Mouse (Mus musculus): ENCODE results near the gene Nefh. TPM values are rescaled to one million over a fixed set of nuclear protein-coding genes. Genes with fewer than 3 reads are reported as not detected.

The Nefh gene
- 0.31 and 0.57 TPM in 2 replicates for polyA plus RNA-seq (2015; fragmentation: Nextera tagmentation; extraction: Ambion mirVana)

DNA sequence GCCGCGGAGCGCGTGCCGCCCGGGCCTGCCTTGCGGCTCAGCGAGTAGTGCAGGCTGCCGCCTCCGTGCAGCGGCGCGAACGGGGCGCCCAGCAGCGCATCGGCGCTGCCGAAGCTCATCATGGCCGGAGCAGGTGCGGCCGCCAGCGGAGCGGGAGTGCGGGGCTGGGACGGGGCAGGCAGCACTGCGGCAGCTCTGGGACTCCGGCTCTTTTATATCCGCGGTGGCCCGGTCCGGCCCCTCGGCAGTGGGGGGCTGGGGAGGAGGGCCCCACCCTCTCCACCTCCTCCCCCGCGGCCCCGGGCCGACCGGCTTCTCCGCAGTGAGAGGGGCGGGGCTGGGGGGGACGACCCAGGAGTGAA, at the start of gene Nefh:
Gene Nefh, minus strand, starts transcription at position 252 of the 362 bp plus-strand sequence.
- Histone ChIP-seq H3K9me3 (replicated peaks) (no peaks in the 10 kb centered on the region), H3K4me3 (replicated peaks) (peak within 1 kb of the TSS; percentile 56), H3K9ac (peak within 1 kb of the TSS; percentile 12; the same call in 1 of the 2 replicates), H3K27ac (no peak within 1 kb of the TSS), H3K27me3 (peaks cover 93% of the 10 kb centered on the region), H3K36me3 (no peaks in the 10 kb centered on the region), H3K4me2 (peak within 1 kb of the TSS; percentile 95), H3K4me1 (peaks cover 24% of the 10 kb centered on the region)
- WGBS = under 1% methylated on average over 37 of the region's 41 CpGs
- ATAC-seq (replicated peaks; ENCODE audit: low FRiP score) = 0 out of 2 replicates have a peak, but pooled peaks have one; percentile 10

- Histone ChIP-seq H3K36me3 (peaks cover 22% of the 10 kb centered on the region; the same call in 1 of the 2 replicates), H3K4me3 (replicated peaks) (no peak overlapping the region), H3K4me2 (no peak overlapping the region), H3K4me1 (peaks cover 19% of the 10 kb centered on the region), H3K9me3 (replicated peaks) (no peaks in the 10 kb centered on the region), H3K27me3 (no peaks in the 10 kb centered on the region), H3K27ac (no peak overlapping the region), H3K9ac (no peak overlapping the region)
- WGBS = 84% methylated on average over 5 of the region's 5 CpGs
- no peak for ATAC-seq (replicated peaks; ENCODE audit: low FRiP score)
Observed at GRCm38 (mm10) chr11:4996621-4997199, 48.8 kb upstream of the Nefh start.

DNA sequence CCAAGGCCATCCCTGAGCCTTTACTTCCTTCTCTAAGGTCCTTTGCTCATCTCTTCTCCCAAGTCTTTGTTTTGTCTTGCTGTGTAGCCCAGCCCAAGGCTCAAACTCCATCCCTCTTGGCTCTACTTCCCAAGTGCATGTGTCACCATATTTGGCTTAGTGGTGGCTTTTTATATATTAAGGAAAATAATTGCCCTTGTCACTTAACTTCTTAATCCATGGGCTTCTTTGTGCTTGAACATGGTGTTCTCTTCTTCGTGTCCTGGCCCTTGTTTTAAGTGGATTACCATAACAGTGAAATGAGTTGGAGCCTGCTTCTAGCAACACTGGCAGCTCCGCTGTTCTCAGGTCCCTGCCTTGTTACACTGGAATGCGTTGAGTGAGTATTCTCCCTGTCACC, 47.8 kb upstream of the Nefh start:
- H3K4me3 ChIP-seq (replicated peaks) = no peak overlapping the region
- WGBS = 94% methylated on average over 3 of the region's 3 CpGs

GRCm38 (mm10) chr11:4992471-4992870, 44.6 kb upstream of the Nefh start:
- no peak overlapping the region for H3K4me3 ChIP-seq (replicated peaks)
- H3K36me3 ChIP-seq = 0 out of 2 replicates have a peak, but pooled peaks cover 15% of the 10 kb centered on the region
- peaks cover 9% of the 10 kb centered on the region for H3K4me1 ChIP-seq
- WGBS = 71% methylated on average over 2 of the region's 2 CpGs
- no peak overlapping the region for H3K4me2 ChIP-seq
- H3K9me3 ChIP-seq (replicated peaks) = no peaks in the 10 kb centered on the region
- H3K27me3 ChIP-seq = no peaks in the 10 kb centered on the region
- no peak for ATAC-seq (replicated peaks; ENCODE audit: low FRiP score)
- no peak overlapping the region for H3K27ac ChIP-seq
- H3K9ac ChIP-seq = no peak overlapping the region

More for the DNA sequence above, 47.8 kb upstream of the Nefh start:
- Histone ChIP-seq H3K4me2 (no peak overlapping the region), H3K27ac (no peak overlapping the region), H3K9ac (no peak overlapping the region), H3K27me3 (no peaks in the 10 kb centered on the region), H3K4me1 (peaks cover 19% of the 10 kb centered on the region), H3K36me3 (peaks cover 22% of the 10 kb centered on the region; the same call in 1 of the 2 replicates), H3K9me3 (replicated peaks) (no peaks in the 10 kb centered on the region)
- no peak for ATAC-seq (replicated peaks; ENCODE audit: low FRiP score)

DNA sequence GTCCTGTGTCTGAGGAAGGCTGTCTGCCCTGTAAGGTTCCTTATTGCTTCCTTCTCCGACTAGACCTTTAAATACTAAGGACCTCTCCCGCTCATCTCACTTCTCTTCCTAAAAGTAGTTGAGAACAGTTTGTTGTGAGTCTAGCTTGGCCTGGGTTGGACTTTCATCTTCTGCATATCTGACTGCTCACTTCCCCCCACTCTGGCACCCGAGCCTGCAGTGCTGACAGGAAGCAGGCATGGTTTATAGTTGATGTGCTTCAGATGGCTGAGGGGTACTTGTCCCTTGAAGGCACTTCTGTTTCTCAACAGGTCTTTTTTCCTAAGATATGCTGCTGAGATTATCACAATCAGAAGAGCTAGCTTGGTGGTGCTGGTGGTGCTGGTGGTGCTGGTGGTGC, 41.3 kb upstream of the Nefh start:
- ATAC-seq (replicated peaks; ENCODE audit: low FRiP score) = no peak
- Histone ChIP-seq H3K4me1 (peaks cover 17% of the 10 kb centered on the region), H3K9me3 (replicated peaks) (no peaks in the 10 kb centered on the region), H3K27me3 (no peaks in the 10 kb centered on the region), H3K4me3 (replicated peaks) (no peak overlapping the region), H3K9ac (no peak overlapping the region), H3K36me3 (0 out of 2 replicates have a peak, but pooled peaks cover 7% of the 10 kb centered on the region), H3K4me2 (no peak overlapping the region), H3K27ac (no peak overlapping the region)
- 68% methylated on average over 3 of the region's 3 CpGs for WGBS

- Histone ChIP-seq H3K4me1 (peaks cover 22% of the 10 kb centered on the region), H3K27ac (0 out of 2 replicates have a peak overlapping the region, but pooled peaks have one; percentile 61), H3K36me3 (0 out of 2 replicates have a peak, but pooled peaks cover 7% of the 10 kb centered on the region), H3K4me3 (replicated peaks) (peak overlapping the region; percentile 85), H3K4me2 (peak overlapping the region; percentile 93), H3K9me3 (replicated peaks) (no peaks in the 10 kb centered on the region), H3K27me3 (no peaks in the 10 kb centered on the region), H3K9ac (peak overlapping the region; percentile 67)
- ATAC-seq (replicated peaks; ENCODE audit: low FRiP score) = no peak
- WGBS = 49% methylated on average over 11 of the region's 11 CpGs
Observed at GRCm38 (mm10) chr11:4987487-4987852, 39.6 kb upstream of the Nefh start.

GRCm38 (mm10) chr11:4986695-4987486, 39.0 kb upstream of the Nefh start, which contains the start of gene Ap1b1:
TSS of gene Ap1b1 (plus strand) at chr11:4986824.
- under 1% methylated on average over 62 of the region's 62 CpGs for WGBS
- H3K9ac ChIP-seq = peak within 1 kb of the TSS; percentile 67
- peak within 1 kb of the TSS; percentile 85 for H3K4me3 ChIP-seq (replicated peaks)
- peak within 1 kb of the TSS; percentile 61 for H3K27ac ChIP-seq
- H3K4me1 ChIP-seq = peaks cover 22% of the 10 kb centered on the region
- peak within 1 kb of the TSS; percentile 93 for H3K4me2 ChIP-seq
- no peaks in the 10 kb centered on the region for H3K9me3 ChIP-seq (replicated peaks)
- no peaks in the 10 kb centered on the region for H3K27me3 ChIP-seq
- peak; percentile 95 for ATAC-seq (replicated peaks; ENCODE audit: low FRiP score)
- 0 out of 2 replicates have a peak, but pooled peaks cover 7% of the 10 kb centered on the region for H3K36me3 ChIP-seq

GRCm38 (mm10) chr11:4984799-4985198, 36.9 kb upstream of the Nefh start:
- Histone ChIP-seq H3K4me1 (peaks cover 22% of the 10 kb centered on the region), H3K4me3 (replicated peaks) (no peak overlapping the region), H3K36me3 (no peaks in the 10 kb centered on the region), H3K4me2 (no peak overlapping the region), H3K9me3 (replicated peaks) (no peaks in the 10 kb centered on the region), H3K9ac (no peak overlapping the region), H3K27ac (no peak overlapping the region), H3K27me3 (no peaks in the 10 kb centered on the region; the same call in 1 of the 2 replicates)
- no peak for ATAC-seq (replicated peaks; ENCODE audit: low FRiP score)
- 78% methylated on average over 3 of the region's 3 CpGs for WGBS

DNA sequence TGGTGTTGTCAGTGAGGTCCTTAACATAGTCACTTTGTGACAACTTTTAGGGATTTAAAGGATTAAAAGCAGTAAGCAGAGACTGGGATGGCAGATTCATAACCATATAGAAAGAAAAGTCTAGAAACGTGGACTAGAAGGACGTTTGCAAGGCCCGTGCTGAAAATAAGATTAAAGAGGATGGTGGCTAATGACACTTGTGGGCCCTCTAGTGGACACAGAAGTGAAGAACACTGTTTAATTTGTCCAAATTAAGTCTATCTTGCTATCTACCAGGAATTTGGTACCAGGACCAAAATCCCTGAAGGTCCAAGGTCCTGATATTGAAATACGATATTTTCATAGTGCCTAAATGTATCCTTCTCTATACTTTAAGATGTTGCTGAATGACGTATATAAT, 36.4 kb upstream of the Nefh start:
- ATAC-seq (replicated peaks; ENCODE audit: low FRiP score) = no peak
- peak overlapping the region; percentile 43; the same call in 1 of the 2 replicates for H3K4me2 ChIP-seq
- H3K9me3 ChIP-seq (replicated peaks) = no peaks in the 10 kb centered on the region
- H3K36me3 ChIP-seq = no peaks in the 10 kb centered on the region
- H3K4me3 ChIP-seq (replicated peaks) = no peak overlapping the region
- H3K9ac ChIP-seq = no peak overlapping the region
- H3K4me1 ChIP-seq = peaks cover 22% of the 10 kb centered on the region
- H3K27me3 ChIP-seq = no peaks in the 10 kb centered on the region; the same call in 1 of the 2 replicates
- no peak overlapping the region for H3K27ac ChIP-seq
- 4% methylated on average over 5 of the region's 5 CpGs for WGBS

DNA sequence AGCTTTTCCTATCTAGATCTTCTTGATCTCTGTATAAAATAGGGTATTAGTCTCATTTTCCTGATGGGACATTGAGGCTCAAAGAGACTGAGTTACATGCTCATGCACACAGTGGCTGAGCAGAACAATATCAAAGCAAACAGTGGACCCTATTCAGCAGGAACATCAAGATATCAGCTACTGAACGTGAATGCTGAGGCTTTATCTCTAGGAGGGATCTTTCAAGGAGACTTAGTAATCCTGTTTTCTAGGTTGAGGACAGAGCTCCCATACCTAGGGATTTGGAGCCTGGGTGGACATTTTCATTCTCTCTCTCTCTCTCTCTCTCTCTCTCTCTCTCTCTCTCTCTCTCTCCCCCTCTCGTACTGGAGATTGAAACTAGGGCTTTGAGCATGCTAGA, 35.7 kb upstream of the Nefh start:
- ATAC-seq (replicated peaks; ENCODE audit: low FRiP score) = no peak
- no peak overlapping the region for H3K4me2 ChIP-seq
- H3K9ac ChIP-seq = no peak overlapping the region
- H3K4me3 ChIP-seq (replicated peaks) = no peak overlapping the region
- peaks cover 22% of the 10 kb centered on the region for H3K4me1 ChIP-seq
- H3K36me3 ChIP-seq = no peaks in the 10 kb centered on the region
- WGBS = 73% methylated on average over 2 of the region's 2 CpGs
- no peak overlapping the region for H3K27ac ChIP-seq
- no peaks in the 10 kb centered on the region for H3K9me3 ChIP-seq (replicated peaks)
- H3K27me3 ChIP-seq = no peaks in the 10 kb centered on the region; the same call in 1 of the 2 replicates

- ATAC-seq (replicated peaks; ENCODE audit: low FRiP score) = no peak
- Histone ChIP-seq H3K9ac (no peak overlapping the region), H3K27ac (no peak overlapping the region), H3K27me3 (no peaks in the 10 kb centered on the region; the same call in 1 of the 2 replicates), H3K4me3 (replicated peaks) (no peak overlapping the region), H3K36me3 (no peaks in the 10 kb centered on the region), H3K9me3 (replicated peaks) (no peaks in the 10 kb centered on the region), H3K4me1 (peaks cover 18% of the 10 kb centered on the region), H3K4me2 (no peak overlapping the region)
- WGBS = 52% methylated on average over 3 of the region's 3 CpGs
Observed at GRCm38 (mm10) chr11:4983010-4983409, 35.1 kb upstream of the Nefh start.

DNA sequence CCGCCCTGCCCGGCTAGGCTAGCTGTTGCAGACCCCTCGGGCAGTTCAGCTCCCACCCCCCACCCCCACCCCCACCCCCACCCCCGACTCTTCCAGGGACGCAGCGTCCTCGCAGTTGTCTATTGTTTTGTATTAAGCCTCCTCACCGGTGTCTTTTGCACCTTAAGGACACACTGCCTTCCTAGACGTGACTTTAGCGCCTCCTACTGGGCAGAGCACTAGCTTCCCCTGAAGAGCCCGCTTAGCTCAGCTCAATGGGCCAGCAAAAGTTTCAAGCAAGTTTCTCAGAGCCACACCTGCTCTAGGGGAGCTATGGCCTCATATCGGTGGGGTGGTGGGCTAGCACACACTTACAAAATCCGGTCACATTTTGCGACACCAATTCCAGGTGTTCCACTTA, 27.8 kb upstream of the Nefh start:
- peak overlapping the region; percentile 63; the same call in 1 of the 2 replicates for H3K27ac ChIP-seq
- peak overlapping the region; percentile 42 for H3K4me2 ChIP-seq
- WGBS = 4% methylated on average over 14 of the region's 14 CpGs

More for the DNA sequence above, 27.8 kb upstream of the Nefh start:
- H3K4me3 ChIP-seq (replicated peaks) = no peak overlapping the region
- H3K9me3 ChIP-seq (replicated peaks) = no peaks in the 10 kb centered on the region
- 0 out of 2 replicates have a peak, but pooled peaks cover 3% of the 10 kb centered on the region for H3K4me1 ChIP-seq
- H3K36me3 ChIP-seq = no peaks in the 10 kb centered on the region
- H3K27me3 ChIP-seq = no peaks in the 10 kb centered on the region; the same call in 1 of the 2 replicates
- no peak overlapping the region for H3K9ac ChIP-seq
- ATAC-seq (replicated peaks; ENCODE audit: low FRiP score) = 0 out of 2 replicates have a peak, but pooled peaks have one; percentile 29

All from kidney, embryonic 15.5 days (tissue).